ENCODE assay signal across 13 mouse cellular contexts in genomic region chr9:67235441-67236217, GRCm38 (mm10).
A peak's percentile ranks its signal among the peaks of the same experiment; 100 is the strongest.
DNase-seq lines count a peak whose midpoint lies in the region; ATAC-seq and TF ChIP-seq lines count a peak whose summit lies in the region.
"Had no signal": no experiment of that assay in that cellular context is flagged by ENCODE, and none has a peak within 500 bp of the region (broad histone marks: within the 10 kb centered on the region; RNA-seq: fewer than 3 reads in every experiment).

No protein-coding gene starts in this region.

- peak overlapping the region; percentile 37 for H3K4me2 ChIP-seq in kidney, embryonic 15.5 days
- H3K4me2 ChIP-seq in heart, embryonic 11.5 days: no peak overlapping the region
- H3K4me2 ChIP-seq: embryonic facial prominence, embryonic 12.5 days; forebrain, embryonic 15.5 days; neural tube, embryonic 13.5 days had no signal

- peaks cover 13% of the 10 kb centered on the region for H3K4me1 ChIP-seq in embryonic fibroblast, embryonic 13.5 days (ENCODE audit: control insufficient read depth, insufficient read depth, low read length)
- H3K4me1 ChIP-seq in kidney, embryonic 15.5 days: peaks cover 17% of the 10 kb centered on the region
- H3K4me1 ChIP-seq in heart, embryonic 11.5 days (ENCODE audit: control insufficient read depth, insufficient read depth, low read length): no peaks in the 10 kb centered on the region
- H3K4me1 ChIP-seq: embryonic facial prominence, embryonic 12.5 days; forebrain, embryonic 15.5 days; neural tube, embryonic 13.5 days had no signal

- H3K27ac ChIP-seq in embryonic fibroblast, embryonic 13.5 days (ENCODE audit: insufficient read depth, low read length): peak overlapping the region; percentile 81
- peak overlapping the region; percentile 55; the same call in 1 of the 2 replicates for H3K27ac ChIP-seq in kidney, embryonic 15.5 days
- no peak overlapping the region for H3K27ac ChIP-seq in heart, embryonic 11.5 days (ENCODE audit: low read depth, low read length)
- H3K27ac ChIP-seq: embryonic facial prominence, embryonic 12.5 days; forebrain, embryonic 15.5 days; neural tube, embryonic 13.5 days had no signal

- no peak for TF ChIP-seq POLR2A in embryonic fibroblast, embryonic 13.5 days (IDR thresholded peaks at IDR 0.05; ENCODE audit: low read depth, low read length)

- H3K36me3 ChIP-seq in kidney, embryonic 15.5 days: peaks cover 4% of the 10 kb centered on the region; the same call in 1 of the 2 replicates
- H3K36me3 ChIP-seq in heart, embryonic 11.5 days (ENCODE audit: control insufficient read depth, insufficient read depth, low read length): peaks cover 10% of the 10 kb centered on the region
- H3K36me3 ChIP-seq: forebrain, embryonic 15.5 days had no signal

- no peaks in the 10 kb centered on the region for H3K9me3 ChIP-seq in kidney, embryonic 15.5 days (replicated peaks)
- no peaks in the 10 kb centered on the region for H3K9me3 ChIP-seq in heart, embryonic 11.5 days (replicated peaks; ENCODE audit: control insufficient read depth, low read length)
- H3K9me3 ChIP-seq: embryonic facial prominence, embryonic 12.5 days; forebrain, embryonic 15.5 days; neural tube, embryonic 13.5 days had no signal

- no peak for TF ChIP-seq CTCF in Patski (IDR thresholded peaks at IDR 0.05)
- TF ChIP-seq CTCF in embryonic fibroblast, embryonic 13.5 days (IDR thresholded peaks at IDR 0.05; ENCODE audit: borderline replicate concordance, insufficient read depth, low read length): no peak

- peak; percentile 72 for ATAC-seq in Patski
- ATAC-seq in kidney, embryonic 15.5 days (replicated peaks; ENCODE audit: low FRiP score): 0 out of 2 replicates have a peak, but pooled peaks have one; percentile 49
- ATAC-seq in heart, embryonic 11.5 days (replicated peaks; ENCODE audit: insufficient number of reproducible peaks, low FRiP score, low TSS enrichment): no peak
- ATAC-seq: forebrain, embryonic 15.5 days had no signal

- in situ Hi-C loops in Patski (cut with MboI; ENCODE audit: low pct_unique_long_range_greater_than_20kb): no loop called here

- DNase-seq in Patski (ENCODE audit: low read depth, low spot score): peak; percentile 73
- DNase-seq in lung, postnatal 36 days: peak; percentile 6
- DNase-seq in layer of hippocampus, adult 11-12 months (ENCODE audit: low spot score): no peak
- DNase-seq in spleen, postnatal 4 days (ENCODE audit: low spot score in 2 of 2): no peak
- DNase-seq: cerebellum, postnatal 10 days; heart, adult 18-20 months had no signal

- no peaks in the 10 kb centered on the region for H3K27me3 ChIP-seq in Patski
- no peaks in the 10 kb centered on the region for H3K27me3 ChIP-seq in kidney, embryonic 15.5 days
- H3K27me3 ChIP-seq in heart, embryonic 11.5 days (ENCODE audit: control insufficient read depth, insufficient read depth, low read length): no peaks in the 10 kb centered on the region
- H3K27me3 ChIP-seq: CH12.LX; embryonic facial prominence, embryonic 12.5 days; forebrain, embryonic 15.5 days; neural tube, embryonic 13.5 days had no signal

- H3K4me3 ChIP-seq in embryonic fibroblast, embryonic 13.5 days (ENCODE audit: insufficient read depth, low read length): no peak overlapping the region
- no peak overlapping the region for H3K4me3 ChIP-seq in kidney, embryonic 15.5 days (replicated peaks)
- no peak overlapping the region for H3K4me3 ChIP-seq in heart, embryonic 11.5 days (ENCODE audit: low read depth, low read length)
- H3K4me3 ChIP-seq: embryonic facial prominence, embryonic 12.5 days; forebrain, embryonic 15.5 days; neural tube, embryonic 13.5 days had no signal

- POLR2A ChIA-PET in Patski (lab: Charles Lee): no interaction called here

- no peak overlapping the region for H3K9ac ChIP-seq in kidney, embryonic 15.5 days
- no peak overlapping the region for H3K9ac ChIP-seq in heart, embryonic 11.5 days (ENCODE audit: low read depth, low read length)
- H3K9ac ChIP-seq: embryonic facial prominence, embryonic 12.5 days; forebrain, embryonic 15.5 days; neural tube, embryonic 13.5 days had no signal

- WGBS in kidney, embryonic 15.5 days: 27% methylated on average over 12 of the region's 12 CpGs
- 68% methylated on average over 12 of the region's 12 CpGs for WGBS in heart, embryonic 11.5 days (ENCODE audit: insufficient replicate concordance)

- CTCF ChIA-PET in Patski (lab: Charles Lee): interaction anchor here (1.1 to 2.2 kb wide), 2 partner anchors 15 to 18 kb away, joined by 3 to 8 read pairs; no protein-coding TSS in a partner anchor

Comparison
In these comparisons a context has a peak if more than half of its experiments do, and no peak if none do; other contexts are left out.
1. DNase-seq: peak in Patski (single experiment) and lung, postnatal 36 days (single experiment); none in layer of hippocampus, adult 11-12 months (single experiment) and spleen, postnatal 4 days (0 of 2).